Mouse (Mus musculus) Muller cell, postnatal 12 days (primary cell): Measurements from ENCODE around the gene Pik3c2b.

Experiments
- DNase-seq: peaks from one replicate; pipeline ENCODE4 v3.0.0-alpha.2; 2015; ENCODE audit errors: inconsistent ontology term

Gene Pik3c2b

DNA sequence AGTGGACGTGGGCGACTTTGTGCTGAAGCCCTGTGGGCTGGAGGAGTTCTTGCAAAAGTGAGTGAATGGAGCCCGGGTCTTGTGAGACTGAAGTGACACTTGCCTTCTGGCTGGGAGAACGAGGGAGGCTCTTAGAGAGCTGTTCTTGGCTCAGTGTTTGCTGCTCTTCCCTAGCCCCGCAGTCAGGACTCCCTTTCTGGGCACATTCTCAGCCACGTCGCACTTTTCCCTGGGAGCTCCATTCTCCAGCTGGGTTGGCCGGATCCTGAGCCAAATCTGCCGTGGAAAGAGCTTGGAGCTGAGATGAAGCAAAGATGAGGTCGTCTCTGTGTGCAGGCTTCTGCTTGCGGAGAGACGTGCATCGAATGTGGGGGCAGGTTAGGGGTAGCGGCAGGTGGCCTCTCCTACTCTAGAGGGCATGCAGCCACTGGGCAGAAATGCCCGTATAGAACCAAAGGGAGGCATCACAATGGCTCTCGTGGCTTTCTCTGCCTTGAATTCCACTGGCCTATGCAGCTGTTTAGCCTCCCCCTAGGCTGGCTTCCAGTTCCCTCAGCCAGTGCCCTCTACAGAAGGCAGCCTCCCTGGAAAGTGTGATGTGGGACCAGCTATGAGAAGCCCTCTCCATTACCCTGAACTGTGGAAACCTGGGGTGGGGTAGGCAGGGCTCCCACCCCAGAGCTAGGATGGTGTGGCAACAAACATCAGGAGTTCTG is 26.4 kb downstream of the Pik3c2b start:
- peak; percentile 26 for DNase-seq

DNA sequence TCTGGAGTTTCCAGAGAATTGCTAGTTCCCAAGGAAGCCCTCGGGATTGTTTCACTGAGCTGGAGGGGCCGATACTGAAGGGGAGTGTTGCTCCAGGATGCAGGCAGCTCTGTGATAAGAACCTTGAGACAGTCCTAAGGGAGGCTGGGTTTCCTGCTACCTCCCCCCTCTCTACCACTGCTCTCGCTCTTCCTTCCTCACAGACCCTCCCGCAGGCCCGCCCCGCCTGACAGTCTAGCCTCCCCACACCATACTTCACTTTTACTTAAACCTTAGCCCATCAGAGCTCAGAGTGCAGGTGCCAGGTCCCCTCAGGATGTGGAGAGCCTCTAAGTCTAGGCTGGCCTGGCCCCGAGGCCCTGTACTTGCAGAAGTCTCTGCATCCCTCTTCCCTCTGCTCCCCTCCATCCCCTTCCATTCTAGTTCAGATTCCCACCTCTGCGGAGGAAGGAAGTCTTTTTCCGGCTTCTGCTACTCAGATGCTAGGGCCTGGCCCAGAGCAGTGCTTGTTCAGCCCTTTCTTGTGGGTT is 27.9 kb downstream of the Pik3c2b start:
- no peak for DNase-seq

- DNase-seq, result no peak
Observed at GRCm38 (mm10) chr1:133074541-133074940, 29.1 kb downstream of the Pik3c2b start.

DNA sequence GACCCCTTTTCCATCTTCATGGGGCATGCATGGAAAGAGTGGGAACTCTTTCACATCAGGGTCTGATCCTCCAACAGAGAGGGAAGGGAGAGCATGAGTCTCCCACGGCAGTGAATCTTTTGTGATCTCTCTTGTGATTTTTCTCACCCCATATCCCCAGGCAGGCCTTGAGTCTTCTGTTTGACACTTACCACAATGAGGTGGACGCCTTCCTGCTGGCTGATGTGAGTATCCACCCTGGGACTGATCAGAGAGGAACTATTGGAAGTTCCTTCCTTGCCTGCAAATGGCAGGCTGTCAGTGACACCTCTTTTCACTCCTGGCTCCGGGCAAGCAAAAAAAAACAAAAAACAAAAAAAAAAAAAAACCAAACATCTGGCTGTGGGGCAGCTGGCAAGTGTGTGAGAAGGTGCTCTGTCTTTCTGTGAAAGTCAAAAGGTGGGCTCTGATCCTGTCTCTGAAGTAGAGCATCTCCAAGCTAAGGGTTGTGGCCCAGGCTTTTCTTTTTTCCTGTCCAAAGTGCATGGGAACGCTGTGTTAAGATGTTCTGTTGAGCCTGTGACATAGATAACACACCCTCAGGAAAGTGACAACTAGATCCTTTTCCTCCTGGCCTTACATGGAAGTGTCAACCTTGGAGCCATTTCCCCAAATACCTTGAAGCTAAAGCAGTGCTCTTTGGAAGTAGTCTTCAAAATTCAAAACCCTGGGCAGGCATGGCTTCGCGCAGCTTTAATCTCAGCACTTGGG is 30.4 kb downstream of the Pik3c2b start:
- no peak for DNase-seq

GRCm38 (mm10) chr1:133076681-133077514 is 31.4 kb downstream of the Pik3c2b start:
- DNase-seq, result peak; percentile 33

- DNase-seq, result no peak
Observed at GRCm38 (mm10) chr1:133077606-133078337, 32.3 kb downstream of the Pik3c2b start.

DNA sequence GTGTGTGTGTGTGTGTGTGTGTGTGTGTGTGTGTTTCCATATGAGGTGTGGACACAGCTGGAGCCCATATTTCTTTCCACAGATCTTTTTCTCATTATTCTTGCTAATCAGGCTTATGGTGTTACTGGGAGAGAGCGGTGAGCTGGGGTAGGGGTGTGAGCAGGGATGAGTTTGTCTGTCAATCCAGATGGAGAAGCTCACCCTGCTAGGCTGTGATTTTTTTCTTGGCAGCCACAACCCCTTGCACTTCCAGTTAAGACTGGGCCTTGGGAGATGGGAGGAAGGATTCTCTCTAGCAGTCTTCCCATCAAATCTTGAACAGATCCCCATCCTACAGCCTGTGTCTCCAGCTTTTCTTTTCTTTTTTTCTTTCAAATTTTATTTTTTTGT is 32.9 kb downstream of the Pik3c2b start:
- DNase-seq, result no peak

DNA sequence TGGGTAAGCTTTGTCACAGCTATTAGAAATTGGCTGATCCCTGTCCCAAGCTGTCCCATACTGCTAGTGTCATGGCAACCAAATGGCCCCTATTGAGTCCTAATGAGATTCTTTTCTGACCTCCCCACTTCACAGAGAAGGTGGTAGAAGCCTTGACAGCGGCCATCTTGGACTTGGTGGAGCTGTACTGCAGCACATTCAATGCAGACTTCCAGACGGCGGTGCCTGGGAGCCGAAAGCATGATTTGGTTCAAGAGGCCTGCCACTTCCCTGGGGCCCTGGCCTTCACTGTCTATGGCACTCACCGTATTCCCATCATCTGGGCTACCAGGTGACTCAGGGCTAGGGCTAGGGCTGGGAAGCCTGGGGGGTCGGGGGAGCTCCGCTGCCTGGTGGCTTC is 34.0 kb downstream of the Pik3c2b start:
- no peak for DNase-seq

DNA sequence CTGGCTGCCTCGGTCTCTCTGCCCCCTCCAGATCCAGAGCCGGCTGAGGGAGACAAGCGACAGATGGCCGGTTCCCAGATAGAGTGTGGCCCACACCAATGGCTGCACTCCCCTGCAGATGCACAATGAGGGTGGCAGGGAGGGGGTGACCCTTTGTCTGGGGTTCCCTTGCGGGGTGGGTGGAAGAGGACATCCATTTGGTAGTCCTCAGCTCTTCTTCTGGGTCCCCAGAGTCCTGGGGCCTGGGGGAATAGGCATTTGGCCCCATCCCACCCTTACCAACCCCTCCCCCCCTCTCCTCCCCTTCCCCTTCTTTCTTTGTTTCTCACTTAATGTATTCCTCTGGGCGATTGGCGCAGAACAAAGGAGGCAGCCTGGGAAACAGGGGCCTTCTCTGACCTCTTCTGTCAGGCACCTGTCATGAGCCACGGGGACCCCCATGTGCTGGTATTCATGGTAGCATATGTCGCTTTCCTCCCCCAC is 34.7 kb downstream of the Pik3c2b start:
- DNase-seq, result no peak

GRCm38 (mm10) chr1:133080717-133081116 is 35.2 kb downstream of the Pik3c2b start:
- DNase-seq, result no peak

DNA sequence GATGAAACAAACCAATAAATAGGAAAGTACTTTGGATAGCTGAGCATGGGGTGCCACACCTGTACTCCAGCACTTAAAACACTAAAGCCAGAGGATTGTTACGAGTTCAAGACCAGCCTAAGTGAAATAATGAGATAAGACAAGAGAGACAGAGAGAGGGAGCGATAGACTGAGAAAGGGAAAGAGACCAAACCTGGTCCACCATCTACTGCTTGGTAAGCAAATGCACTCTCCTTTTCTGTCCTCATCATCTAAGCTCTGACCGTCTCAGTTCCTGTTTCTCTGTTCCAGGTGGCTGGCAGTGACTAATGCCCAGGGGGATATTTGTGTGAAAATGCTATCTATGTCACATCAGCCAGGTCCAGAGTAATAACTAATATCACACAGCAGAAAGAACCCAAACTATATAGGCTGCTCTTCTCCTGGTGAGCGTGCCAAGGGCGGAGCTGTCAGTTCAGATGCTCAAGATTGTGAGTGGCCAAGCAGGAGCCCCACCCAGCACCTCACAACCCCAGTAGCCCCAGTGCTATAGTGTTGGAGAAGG is 37.6 kb downstream of the Pik3c2b start:
- DNase-seq, result no peak

GRCm38 (mm10) chr1:133083942-133084625 is 38.6 kb downstream of the Pik3c2b start:
- no peak for DNase-seq

DNA sequence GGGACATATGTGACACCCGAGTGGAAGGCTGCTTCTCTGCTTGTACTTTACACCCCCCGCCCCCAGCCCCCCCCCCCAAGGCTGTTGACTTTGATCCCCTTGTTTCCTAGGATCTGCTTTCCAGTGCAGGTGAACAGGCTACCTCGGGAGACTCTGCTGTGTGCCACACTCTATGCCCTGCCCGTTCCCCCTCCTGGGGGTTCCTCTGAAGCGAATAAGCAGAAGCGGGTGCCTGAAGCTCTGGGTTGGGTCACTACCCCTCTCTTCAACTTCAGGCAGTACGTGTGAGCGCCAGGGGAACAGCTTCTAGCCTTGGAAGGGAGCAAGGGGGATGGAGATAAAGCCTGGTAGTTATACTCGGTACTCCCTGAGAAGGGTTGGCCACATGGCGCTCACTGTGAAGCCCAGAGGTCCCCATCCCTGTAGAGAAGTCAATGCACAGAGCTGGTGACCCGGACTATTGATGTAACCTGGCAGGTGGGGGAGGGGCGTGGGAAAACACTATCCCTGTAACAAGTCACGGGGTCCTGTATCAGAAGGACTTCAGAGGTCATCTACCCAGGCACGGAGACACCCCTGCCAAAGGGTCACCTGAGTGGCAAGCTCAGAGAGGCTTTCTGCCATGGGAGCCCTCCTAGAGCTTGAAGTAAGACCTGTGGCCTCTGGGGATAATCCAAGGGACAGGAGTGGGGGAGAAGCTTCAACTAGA is 39.4 kb downstream of the Pik3c2b start:
- no peak for DNase-seq

DNA sequence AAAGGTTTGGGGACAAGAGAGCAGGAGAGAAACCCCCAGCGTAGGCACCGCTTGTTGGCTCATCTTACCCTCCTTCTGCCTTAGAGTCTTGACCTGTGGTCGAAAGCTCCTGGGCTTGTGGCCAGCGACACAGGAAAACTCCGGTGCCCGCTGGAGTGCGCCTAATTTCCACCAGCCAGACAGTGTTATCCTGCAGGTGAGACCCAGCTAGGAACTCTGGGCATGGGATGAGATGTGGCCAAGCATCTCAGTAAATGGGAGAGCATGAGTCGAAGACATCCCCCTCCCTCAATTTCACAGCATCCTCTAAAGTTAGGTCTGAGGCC is 39.9 kb downstream of the Pik3c2b start:
- no peak for DNase-seq

DNA sequence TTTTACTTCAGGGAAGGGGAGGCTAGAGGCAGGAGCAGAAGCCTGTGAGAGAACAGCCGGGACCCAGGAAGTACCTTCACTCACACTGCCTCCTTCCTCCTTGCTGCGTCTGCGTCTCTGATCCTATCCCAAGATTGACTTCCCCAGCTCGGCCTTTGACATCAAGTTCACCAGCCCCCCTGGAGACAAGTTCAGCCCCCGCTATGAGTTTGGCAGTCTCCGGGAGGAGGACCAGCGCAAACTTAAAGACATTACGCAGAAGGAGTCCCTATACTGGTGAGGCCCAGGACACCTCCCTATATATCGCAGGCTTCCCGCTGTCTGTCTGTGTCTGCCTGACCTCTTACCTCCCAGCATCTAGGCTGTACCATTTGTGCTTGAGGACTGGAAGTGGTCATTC is 41.3 kb downstream of the Pik3c2b start:
- DNase-seq, result no peak

- DNase-seq, result peak; percentile 48
Observed at GRCm38 (mm10) chr1:133087206-133087905, 41.9 kb downstream of the Pik3c2b start.

DNA sequence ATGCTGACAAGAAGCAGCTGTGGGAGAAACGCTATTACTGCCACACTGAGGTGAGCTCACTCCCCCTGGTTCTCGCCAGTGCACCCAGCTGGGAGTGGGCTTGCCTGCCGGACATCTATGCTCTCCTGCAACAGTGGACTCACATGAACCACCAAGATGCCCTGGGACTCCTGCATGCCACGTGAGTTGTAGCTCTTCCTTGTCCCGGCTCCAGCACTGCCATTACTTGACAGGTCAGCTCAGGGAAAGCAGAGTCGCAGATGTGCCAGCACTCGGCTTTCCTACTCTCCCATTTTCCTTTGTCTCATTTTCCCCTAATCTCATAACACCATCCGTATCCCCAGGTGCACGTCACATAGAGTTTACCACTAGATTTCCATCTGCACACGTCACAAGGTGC is 42.7 kb downstream of the Pik3c2b start:
- no peak for DNase-seq

- no peak for DNase-seq
Observed at GRCm38 (mm10) chr1:133089415-133089814, 43.9 kb downstream of the Pik3c2b start.

- no peak for DNase-seq
Observed at GRCm38 (mm10) chr1:133090641-133091040, 45.2 kb downstream of the Pik3c2b start.
